Mouse (Mus musculus) T-helper 1 cell (primary cell): ENCODE measurements around the gene Slc39a11.

Experiments
- in situ Hi-C: fragments of 300-600 bp; cut with MboI, MseI; formaldehyde crosslinking; loops from one replicate; pipeline ENCODE4 v1.15.1; 2025; ENCODE audit warnings: high pct_unique_total_duplicates

Slc39a11 gene

DNA sequence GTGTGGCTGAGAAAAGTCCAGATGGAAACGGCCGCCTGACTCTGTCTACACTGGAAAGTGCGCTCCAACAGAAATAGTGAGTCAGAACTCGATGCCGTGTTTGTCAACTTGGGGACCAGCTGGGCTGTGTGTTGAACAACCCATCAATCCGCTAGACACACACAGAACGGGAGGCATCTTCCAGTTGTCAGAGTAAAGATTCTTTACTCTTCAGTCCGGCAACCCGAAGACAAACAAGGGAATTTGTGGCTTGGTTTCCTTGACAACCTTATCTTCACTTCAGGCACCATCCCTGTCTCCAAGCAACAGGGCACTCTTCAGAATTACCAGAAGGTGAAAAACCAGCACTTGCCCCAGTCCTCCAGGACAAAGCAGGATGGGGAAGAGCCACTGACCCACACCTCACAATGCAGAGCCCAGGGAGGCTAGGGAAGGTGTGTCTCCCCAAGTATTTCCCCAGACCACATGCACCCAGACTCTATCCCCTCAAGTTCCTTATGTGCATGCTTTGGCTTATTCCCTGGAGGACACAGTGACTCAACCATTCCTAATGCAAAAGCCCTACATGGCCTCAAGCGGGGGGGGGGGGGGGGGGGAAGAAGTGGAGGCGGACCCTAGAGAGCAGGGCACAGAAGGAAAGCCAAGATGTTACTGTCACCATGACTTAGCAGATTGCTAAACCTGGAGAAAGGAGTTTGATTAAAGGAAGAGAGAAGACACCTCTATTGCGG, 297.6 kb downstream of the Slc39a11 start:
- in situ Hi-C loops: no loop called here

DNA sequence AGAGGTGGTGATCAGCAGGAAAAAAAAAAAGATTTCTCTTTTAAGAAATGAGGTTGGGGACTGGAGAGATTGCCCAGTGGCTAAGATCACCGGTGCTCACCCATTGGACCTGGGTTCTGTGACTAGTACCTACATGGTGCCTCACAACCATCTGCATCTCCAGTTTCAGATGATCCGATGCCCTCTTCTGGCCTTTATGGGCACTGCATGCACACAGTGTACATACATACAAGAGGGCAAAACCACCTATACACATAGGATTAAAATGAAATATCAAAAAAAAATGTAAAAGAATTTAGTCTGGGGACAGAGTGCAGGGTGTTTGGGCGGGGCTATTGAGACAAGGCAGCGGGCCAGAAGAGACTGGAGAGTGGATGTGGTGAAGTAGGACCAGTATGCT, 299.3 kb downstream of the Slc39a11 start:
- in situ Hi-C loops: no loop called here

DNA sequence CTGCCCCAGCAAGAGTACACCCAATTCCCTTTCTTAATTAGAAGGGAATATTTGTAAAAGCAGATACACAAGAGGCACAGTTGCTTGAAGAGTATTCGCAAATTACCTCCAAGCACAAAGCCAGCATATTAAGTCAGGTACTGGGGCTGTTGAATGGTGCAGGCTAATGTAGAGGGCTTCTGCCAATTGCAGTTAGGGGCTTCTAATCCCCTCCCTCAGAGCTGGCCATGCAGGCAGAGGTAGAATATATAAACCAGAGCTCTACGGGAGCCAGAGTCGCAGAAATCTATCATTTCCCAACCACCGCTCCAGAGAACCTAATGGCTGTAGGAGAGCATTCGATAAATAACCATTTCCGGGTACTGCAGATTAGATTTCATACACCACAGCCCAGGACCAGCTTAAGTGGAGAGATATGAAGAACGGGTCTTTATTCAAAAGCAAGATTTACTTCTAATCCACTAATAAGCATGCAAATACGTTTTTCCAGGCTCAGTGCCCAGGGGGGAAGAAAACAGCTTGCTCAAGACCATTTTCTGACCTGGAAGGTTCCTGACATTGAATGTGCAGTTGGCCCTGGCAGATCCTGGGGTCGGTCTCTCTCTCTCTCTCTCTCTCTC, 302.9 kb downstream of the Slc39a11 start:
- in situ Hi-C loops: loop anchor here (5.0 kb wide), 1 partner anchor 35 kb away; no protein-coding TSS in a partner anchor

DNA sequence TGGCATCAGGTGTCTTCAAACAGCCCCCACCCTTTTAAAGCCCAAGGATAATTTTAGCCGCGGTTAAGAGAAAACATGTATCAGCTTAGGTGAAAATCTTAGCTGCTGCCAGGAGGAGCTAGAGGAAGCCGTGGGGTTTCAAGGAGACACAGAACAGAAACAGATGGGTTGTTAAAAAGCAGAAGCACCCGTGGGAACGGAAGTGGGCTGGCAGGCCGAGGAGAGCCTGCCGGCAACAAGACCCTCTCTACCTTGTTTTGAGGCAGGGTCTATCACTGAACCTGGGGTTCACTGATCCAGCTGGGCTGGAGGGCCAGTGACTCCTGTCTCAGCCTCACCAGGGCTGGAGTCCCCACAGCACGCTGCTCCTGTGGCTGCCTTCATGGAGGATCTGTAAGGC, 310.1 kb downstream of the Slc39a11 start:
- in situ Hi-C loops: no loop called here

DNA sequence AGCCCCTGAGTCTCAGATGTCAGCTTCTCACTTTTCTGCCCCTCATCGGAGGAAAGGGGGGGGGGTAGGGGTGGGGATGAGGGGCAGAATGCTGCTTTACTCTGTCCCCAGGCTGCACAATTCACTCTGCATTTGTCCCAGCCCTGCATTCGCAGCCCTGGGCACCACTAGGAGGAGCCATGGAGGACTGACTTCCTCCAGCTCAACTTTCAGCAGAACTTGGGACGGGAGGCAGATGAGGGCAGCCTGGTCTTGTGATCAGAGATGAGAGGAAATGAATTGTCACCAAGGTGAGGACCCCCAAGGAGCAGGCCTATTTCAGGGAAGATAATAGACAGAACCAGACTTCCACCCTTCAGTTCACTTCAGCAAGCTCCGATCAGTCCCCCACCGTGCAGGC, 311.3 kb downstream of the Slc39a11 start:
- in situ Hi-C loops: no loop called here

DNA sequence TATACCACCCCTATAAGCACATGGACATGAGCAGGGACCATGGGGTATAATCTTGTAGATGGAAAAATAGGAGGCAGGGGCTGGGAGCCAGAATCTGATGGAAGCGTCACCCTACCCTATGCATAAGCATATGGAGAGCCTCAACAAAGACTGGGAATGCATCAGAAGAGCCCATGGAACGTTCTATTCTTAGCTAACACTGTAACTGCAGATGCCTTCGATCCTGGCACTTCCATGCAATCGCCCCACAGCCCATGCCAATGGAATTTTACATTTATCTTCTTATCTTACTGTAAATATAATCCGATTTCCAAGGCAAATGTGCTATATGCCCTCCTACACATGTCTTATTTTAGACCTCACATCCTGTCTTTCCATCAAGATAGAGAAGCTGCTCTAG, 314.2 kb downstream of the Slc39a11 start:
- in situ Hi-C loops: no loop called here

DNA sequence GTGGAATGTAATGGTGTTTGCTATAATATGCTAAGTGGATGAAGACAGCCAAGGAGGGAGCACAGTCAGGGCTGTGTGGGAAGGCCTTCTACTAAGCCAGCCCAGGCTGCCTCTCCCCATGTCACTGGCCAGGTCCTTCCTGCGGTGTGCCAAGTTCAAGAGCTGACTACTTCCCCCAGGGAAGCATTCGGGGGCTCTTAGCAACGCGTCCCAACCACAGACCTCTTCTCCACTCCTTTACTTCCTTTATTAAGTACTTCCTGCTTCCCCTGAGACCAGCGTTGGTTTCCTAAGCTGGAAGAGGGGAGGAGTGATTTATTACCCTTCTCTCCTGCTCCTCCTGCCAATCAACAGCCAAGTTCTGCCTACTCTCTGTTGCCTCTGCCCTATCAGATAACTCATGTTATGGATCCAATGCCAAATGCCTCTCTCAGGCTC, 315.4 kb downstream of the Slc39a11 start:
- in situ Hi-C loops: no loop called here

DNA sequence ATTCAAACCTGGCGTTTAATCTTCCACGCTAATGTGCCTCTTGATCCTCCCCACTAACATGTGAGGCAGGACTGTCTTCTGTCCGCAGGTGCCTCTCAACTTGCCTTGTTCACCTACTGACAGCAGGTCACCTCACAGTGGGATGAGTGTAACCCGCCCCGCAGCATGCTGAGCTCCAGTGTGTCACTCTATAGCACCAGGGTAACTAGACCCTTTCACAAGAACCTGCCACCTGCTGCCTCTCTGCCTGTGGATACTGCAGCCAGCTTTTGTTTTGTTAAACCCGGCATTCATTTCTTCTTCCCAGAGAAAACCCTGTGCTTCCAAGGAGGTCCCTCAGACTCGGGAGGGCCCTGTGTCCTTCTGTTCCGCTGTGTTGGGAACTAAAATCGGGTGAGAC, 316.3 kb downstream of the Slc39a11 start:
- in situ Hi-C loops: no loop called here

DNA sequence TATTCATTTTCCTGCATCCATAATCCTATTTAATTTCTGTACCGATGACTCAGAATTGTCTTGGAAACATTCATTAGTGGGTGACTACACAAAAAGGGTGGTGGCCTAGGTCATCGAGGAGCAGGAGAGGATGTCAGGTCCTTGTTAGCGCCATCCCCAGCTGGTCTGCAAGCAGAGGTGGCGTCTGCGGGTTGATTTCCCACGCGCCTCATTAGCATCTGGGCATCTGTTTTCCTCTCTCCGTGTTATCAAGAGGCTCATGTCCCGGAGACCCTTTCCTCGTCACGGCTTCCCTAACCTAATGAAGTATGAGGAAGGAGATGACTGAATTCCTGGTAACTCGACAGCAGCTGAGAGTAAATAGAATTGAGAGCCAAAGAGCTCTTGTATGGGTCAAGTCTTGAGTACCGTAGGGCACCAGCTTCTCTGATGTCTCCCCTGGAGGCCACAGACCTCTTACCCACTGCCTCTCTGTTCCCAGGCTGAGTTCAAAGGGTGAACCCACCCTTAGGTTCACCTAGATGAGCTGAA, 319.8 kb downstream of the Slc39a11 start:
- in situ Hi-C loops: no loop called here

DNA sequence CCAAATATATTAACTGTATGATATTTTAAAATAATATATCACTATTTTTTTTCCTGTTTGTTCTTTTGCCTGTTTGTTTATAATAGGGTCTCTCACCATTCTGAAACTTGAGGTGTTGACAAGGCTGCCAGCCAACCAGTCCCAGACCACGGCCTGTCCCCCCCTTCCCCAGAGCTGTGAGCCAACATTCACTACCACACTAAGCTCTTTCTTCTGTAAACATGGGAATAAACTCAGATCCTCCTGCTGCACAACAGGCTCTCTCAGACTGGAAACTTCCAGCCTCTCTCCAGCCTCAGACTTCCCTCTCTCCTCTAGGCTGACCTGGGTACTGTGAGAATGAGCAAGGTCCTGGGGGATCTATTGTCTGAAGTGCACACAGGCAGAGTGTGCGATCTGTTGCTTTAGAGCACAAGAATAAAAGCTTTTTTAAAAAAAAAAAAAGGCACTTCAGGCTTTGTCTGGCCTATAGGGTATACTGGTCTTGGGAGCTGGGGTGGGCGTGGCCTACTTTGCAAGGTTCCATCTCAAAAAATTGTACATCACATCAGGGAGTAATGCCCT, 322.3 kb downstream of the Slc39a11 start:
- in situ Hi-C loops: no loop called here

DNA sequence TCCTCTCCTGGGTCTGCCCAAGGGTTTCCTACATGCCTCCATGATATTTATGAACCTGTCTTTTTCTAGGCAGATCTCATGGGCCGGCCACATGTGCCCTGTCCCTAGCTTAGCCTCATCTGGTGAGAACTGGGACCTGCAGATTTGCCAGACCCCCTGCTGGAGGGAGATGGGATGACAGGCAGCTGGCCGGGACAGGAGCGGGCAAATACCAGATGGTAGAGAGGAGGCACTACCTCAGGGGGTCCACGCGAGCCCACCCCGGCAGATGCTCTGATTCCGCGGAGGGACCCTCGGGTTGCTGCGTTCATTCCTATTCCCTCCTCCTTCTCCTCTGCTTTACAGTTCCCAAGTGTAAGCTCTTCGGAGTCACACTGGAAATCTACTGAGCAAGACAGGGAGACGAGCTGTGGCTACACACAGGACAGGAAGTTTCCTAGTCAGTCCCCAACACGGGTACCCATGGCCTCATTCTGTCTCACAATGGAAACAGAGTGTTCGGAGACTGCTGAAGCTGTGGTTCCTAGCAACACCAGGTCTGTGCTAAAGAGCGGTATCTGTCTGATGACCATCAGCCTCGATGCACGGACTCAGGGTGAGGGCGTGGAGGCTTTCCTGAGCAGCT, 323.4 kb downstream of the Slc39a11 start:
- in situ Hi-C loops: no loop called here

DNA sequence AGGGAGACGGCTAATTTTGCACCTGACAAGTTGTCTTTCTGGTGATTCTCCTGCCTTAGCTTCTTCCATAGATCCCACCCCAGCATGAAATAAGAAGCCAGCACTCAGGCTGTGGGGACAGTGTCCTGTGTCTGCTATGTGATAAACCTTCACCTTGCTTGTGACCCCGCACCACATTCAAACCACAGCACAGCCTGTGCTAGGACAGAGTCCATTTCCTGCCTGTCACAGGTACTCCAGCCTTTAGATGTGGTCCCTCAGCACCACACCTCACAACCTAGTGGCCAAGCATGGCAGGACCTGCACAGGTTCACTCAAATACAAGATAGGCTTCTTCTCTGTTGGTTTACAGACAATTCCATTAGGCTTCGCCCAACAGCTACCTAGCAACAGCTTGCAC, 328.3 kb downstream of the Slc39a11 start:
- in situ Hi-C loops: no loop called here

DNA sequence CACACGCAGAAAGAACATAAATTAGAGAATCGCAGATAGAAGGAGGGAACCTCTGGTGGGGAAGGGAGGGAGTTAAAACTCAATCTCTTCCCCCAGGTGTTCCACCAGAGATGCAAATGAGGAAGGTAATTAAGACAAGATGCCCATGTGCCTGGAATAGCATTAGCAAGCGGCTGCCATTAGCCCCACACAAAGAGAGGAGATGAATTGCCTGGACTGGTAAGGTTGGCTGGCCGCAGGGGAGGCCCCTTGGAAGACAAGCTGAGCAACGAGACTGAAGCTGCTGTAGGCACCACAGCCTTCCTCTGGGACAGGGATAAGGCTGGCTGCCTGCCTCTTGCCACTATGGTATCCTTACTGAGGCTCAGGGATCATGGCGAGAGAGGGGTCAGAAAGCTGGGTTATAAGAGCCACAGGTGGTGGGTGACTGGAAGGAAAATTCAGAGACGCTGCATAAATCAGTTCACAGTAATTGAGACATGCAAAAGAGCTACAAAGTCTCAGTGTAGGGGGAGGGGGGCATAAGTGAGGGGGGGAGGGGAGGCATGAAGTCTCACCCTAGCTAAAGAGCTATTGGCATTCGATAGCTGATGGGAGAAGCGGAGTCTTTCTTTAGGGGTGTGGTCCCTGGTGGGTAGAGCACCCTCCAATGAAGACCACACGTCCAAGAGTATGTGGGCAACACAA, 340.5 kb downstream of the Slc39a11 start:
- in situ Hi-C loops: no loop called here

DNA sequence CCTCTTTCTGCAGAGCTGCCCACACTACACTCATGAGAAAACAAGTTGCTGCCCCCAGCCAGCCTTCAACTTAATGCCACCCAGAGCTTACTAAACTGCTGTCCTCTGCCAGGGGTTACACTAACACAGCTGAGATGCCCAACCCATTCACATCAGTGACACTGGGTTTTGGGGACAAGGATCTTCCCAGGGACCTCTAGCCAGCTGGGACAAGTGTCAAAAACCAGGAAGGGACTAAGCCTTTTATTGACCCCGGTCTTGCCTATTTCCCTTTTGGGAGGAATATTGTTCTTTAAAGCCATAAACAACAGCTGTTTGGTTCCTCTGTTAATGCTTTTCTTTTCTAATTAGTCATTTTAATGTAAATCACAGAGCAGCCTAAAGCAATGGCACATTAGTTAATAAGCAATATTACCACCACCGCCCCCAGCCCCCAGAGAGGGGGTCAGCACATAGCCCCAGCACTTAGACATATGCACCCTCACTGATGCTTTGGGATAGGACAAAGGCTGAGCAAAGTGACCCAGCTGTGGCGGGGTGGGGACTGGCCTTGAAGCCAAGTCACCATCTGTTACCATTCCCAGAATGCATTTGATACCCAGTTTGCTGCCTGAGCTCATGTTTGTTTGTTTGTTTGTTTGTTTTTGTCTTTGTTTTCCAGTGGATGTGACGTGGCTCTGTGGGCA, 341.5 kb downstream of the Slc39a11 start:
- in situ Hi-C loops: no loop called here

DNA sequence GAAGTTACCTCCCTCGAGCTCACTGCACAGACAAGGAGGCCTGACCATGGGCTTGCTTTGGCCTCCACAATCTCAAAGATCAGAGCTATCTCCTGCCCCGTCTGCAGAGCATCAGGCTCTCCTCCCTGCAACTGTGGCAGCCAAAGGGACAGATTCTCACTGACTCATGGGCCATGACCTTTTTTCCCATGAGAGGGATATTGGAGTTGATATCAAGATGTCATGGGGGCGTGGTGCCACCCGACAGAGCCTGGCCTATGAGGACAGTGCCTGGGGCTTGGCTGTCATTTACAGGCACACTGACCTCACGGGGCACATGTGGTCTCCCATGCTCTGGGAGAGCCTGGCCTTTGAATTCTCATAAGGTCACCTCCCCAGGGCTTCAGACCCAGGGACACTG, 346.7 kb downstream of the Slc39a11 start:
- in situ Hi-C loops: no loop called here

DNA sequence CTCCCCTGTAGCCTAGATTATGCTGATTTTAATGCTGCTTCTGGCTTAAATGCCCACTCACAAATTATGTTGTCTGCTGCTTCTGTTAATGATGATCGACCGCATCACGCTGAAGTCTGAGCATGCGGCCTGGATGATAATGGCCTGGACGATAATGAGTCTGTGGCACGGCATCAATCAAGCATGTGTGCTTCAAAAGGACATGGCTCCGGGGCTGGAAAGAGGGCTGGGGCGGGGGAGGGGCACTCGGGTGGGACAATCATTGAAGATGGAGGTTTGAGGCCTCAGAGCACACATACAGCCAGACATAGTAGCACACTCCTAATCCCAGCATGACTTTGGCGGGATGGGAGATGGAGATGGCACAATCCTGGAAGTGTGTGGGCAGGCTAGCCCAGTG, 350.4 kb downstream of the Slc39a11 start:
- in situ Hi-C loops: loop anchor here (5.0 kb wide), 1 partner anchor 308 kb away; no protein-coding TSS in a partner anchor

DNA sequence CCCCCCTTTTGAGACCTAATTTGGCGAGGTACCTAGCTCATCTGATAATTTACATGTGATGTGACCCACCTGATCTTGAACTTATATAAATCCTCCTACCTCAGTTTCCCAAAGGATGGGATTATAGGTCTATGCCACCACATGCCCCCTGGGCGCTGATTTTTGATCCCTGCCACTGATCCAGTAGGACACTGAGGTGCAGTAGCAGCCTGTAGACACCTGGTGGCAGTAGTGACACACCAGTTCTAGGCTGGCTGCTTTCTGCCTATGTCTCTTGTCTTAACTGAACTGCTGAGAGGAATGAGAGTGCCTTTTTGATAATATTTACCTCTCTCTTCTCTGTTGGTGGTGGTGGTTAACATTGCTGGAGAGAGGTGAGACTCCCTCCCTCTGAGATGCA, 352.1 kb downstream of the Slc39a11 start:
- in situ Hi-C loops: loop anchor here (5.0 kb wide), 1 partner anchor 310 kb away; no protein-coding TSS in a partner anchor

DNA sequence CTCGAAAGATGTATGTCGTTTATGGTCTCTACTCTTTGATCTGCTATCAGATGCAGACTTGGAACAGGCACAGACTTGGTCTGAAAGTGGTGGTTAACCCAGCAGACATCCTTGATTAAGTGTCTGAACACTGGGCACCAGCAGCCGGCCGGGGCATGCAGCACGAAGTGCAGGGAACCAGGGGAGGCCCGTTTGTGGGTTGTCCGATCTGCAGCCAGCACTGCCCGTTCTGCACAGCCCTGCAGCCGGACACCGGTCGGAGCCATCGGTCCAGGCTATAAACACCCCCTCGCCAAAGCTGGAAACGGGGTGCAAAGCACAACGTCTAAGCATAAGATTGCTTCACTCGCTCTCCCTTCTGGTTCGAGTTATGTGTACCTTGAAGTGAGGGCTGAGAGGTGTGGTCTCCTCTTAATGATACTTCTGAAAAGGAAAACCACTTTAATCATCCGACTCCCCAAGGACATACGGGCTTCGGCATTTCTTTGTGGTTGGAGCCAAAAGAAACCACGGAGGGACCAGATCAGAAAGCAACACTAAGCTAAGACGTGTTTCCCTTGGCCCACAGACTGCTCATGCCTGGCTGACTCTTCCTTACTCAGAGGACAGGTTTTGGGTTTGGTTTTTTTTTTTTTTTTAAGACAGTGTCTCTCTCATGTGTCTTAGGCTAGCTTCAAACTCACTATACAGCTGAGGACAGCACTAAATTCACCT, 352.8 kb downstream of the Slc39a11 start:
- in situ Hi-C loops: loop anchor here (5.0 kb wide), 1 partner anchor 310 kb away; no protein-coding TSS in a partner anchor

DNA sequence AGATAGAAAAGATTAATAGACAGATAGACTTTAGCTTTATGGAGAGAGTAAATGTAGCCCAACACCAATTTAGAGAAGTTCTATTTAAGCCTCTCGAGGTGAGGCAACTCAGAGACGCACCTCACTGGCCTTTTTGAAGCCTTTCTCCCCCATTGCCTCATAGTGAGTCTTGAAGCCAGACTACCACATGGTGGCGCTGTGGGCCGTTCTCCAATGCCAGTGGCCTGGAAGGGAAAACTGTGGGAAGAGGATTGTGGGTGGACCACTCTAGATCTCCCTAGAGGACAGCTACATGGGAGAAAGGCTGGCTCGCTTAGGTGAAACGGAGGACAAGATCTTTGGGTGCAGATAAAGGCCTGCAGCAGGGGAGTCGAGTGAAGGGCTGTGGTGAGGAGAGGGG, 353.7 kb downstream of the Slc39a11 start:
- in situ Hi-C loops: loop anchor here (5.0 kb wide), 1 partner anchor 311 kb away; no protein-coding TSS in a partner anchor

DNA sequence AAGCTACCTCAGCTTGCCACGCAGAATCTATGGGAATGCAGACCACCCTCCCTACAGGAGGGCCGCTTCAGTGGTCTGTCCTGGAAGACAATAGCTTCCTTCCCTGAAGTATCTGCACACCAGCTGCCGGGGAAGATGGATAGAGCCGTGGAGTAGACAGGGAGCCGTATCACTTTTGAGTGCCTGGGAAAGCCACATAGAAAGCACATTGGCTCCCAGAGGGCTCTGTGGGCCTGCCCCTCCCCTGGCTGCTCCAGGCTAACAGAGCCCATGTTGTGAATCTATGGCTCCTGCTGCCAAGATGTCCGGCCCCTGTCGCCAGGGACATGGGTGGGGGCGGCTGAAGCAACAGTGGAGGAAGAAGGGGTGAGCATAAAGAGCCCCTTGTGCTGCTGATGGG, 355.4 kb downstream of the Slc39a11 start:
- in situ Hi-C loops: no loop called here
